In genomic region chr13:37830256-37830655, GRCm38 (mm10) we compare ENCODE assay signal across 16 mouse cellular contexts. TPM values are rescaled to one million over a fixed set of nuclear protein-coding genes. Genes with fewer than 3 reads are reported as not detected.
A peak's percentile ranks its signal among the peaks of the same experiment; 100 is the strongest.
DNase-seq lines count a peak whose midpoint lies in the region; ATAC-seq and TF ChIP-seq lines count a peak whose summit lies in the region.
"Had no signal": no experiment of that assay in that cellular context is flagged by ENCODE, and none has a peak within 500 bp of the region (broad histone marks: within the 10 kb centered on the region; RNA-seq: fewer than 3 reads in every experiment).

No protein-coding gene starts in this region.

- no peaks in the 10 kb centered on the region for H3K27me3 ChIP-seq in heart, embryonic 12.5 days (replicated peaks)
- no peaks in the 10 kb centered on the region for H3K27me3 ChIP-seq in liver, embryonic 15.5 days
- H3K27me3 ChIP-seq in liver, embryonic 11.5 days (replicated peaks; ENCODE audit: control insufficient read depth, insufficient read depth, low read length), result no peaks in the 10 kb centered on the region
- no peaks in the 10 kb centered on the region for H3K27me3 ChIP-seq in myocyte (ENCODE audit: control insufficient read depth, insufficient read depth, insufficient read length)
- H3K27me3 ChIP-seq: embryonic facial prominence, embryonic 12.5 days; limb, embryonic 12.5 days had no signal

- TF ChIP-seq POLR2A in myocyte (IDR thresholded peaks at IDR 0.05; ENCODE audit: insufficient read length, low read depth), result no peak

- H3K4me1 ChIP-seq in heart, embryonic 12.5 days (replicated peaks), result peaks cover 53% of the 10 kb centered on the region
- peaks cover 77% of the 10 kb centered on the region for H3K4me1 ChIP-seq in liver, embryonic 15.5 days (replicated peaks)
- peaks cover 55% of the 10 kb centered on the region for H3K4me1 ChIP-seq in liver, embryonic 11.5 days (replicated peaks; ENCODE audit: control insufficient read depth, insufficient read depth, low read length)

- no peak overlapping the region for H3K9ac ChIP-seq in heart, embryonic 12.5 days
- H3K9ac ChIP-seq in liver, embryonic 15.5 days, result no peak overlapping the region
- no peak overlapping the region for H3K9ac ChIP-seq in liver, embryonic 11.5 days (ENCODE audit: low read depth, low read length)
- H3K9ac ChIP-seq: embryonic facial prominence, embryonic 12.5 days; hindbrain, embryonic 15.5 days; limb, embryonic 12.5 days; neural tube, embryonic 15.5 days had no signal

- no peaks in the 10 kb centered on the region for H3K36me3 ChIP-seq in heart, embryonic 12.5 days
- H3K36me3 ChIP-seq in liver, embryonic 15.5 days (replicated peaks), result no peaks in the 10 kb centered on the region
- H3K36me3 ChIP-seq in liver, embryonic 11.5 days (ENCODE audit: control insufficient read depth, insufficient read depth, low read length), result no peaks in the 10 kb centered on the region
- no peaks in the 10 kb centered on the region for H3K36me3 ChIP-seq in myocyte (ENCODE audit: control insufficient read depth, insufficient read depth)
- H3K36me3 ChIP-seq: embryonic facial prominence, embryonic 12.5 days; hindbrain, embryonic 15.5 days; limb, embryonic 12.5 days; neural tube, embryonic 15.5 days had no signal

- no peak overlapping the region for H3ac ChIP-seq in myocyte (ENCODE audit: control insufficient read depth, insufficient read length)

- H3K4me2 ChIP-seq in heart, embryonic 12.5 days, result peak overlapping the region; percentile 0; the same call in 1 of the 2 replicates
- H3K4me2 ChIP-seq in liver, embryonic 15.5 days, result peak overlapping the region; percentile 29; the same call in 1 of the 2 replicates
- no peak overlapping the region for H3K4me2 ChIP-seq in liver, embryonic 11.5 days
- peak overlapping the region; percentile 92 for H3K4me2 ChIP-seq in myocyte (ENCODE audit: low read depth)
- H3K4me2 ChIP-seq: embryonic facial prominence, embryonic 12.5 days; hindbrain, embryonic 15.5 days; limb, embryonic 12.5 days; midbrain, embryonic 11.5 days; neural tube, embryonic 15.5 days had no signal

- no peak overlapping the region for H3K4me3 ChIP-seq in heart, embryonic 12.5 days
- no peak overlapping the region for H3K4me3 ChIP-seq in liver, embryonic 15.5 days (replicated peaks)
- H3K4me3 ChIP-seq in liver, embryonic 11.5 days (ENCODE audit: low read depth, low read length), result no peak overlapping the region
- H3K4me3 ChIP-seq in myocyte, result no peak overlapping the region
- H3K4me3 ChIP-seq: embryonic facial prominence, embryonic 12.5 days; hindbrain, embryonic 15.5 days; limb, embryonic 12.5 days; neural tube, embryonic 15.5 days had no signal

- H3K79me2 ChIP-seq in myocyte (ENCODE audit: control insufficient read depth, insufficient read depth), result peaks cover 80% of the 10 kb centered on the region

- ATAC-seq in heart, embryonic 12.5 days (ENCODE audit: insufficient number of reproducible peaks, low FRiP score), result no peak
- ATAC-seq in liver, embryonic 15.5 days (ENCODE audit: insufficient read depth), result no peak
- ATAC-seq in liver, embryonic 11.5 days (replicated peaks; ENCODE audit: low FRiP score), result no peak

- 0 out of 2 replicates have a peak overlapping the region, but pooled peaks have one; percentile 22 for H3K27ac ChIP-seq in heart, embryonic 12.5 days (ENCODE audit: poor library complexity, severe bottlenecking)
- peak overlapping the region; percentile 52; the same call in 1 of the 2 replicates for H3K27ac ChIP-seq in liver, embryonic 15.5 days (replicated peaks)
- no peak overlapping the region for H3K27ac ChIP-seq in liver, embryonic 11.5 days (ENCODE audit: low read depth, low read length)
- H3K27ac ChIP-seq: embryonic facial prominence, embryonic 12.5 days; hindbrain, embryonic 15.5 days; limb, embryonic 12.5 days; neural tube, embryonic 15.5 days had no signal

- 66% methylated on average over 2 of the region's 2 CpGs for WGBS in heart, embryonic 12.5 days
- 47% methylated on average over 2 of the region's 2 CpGs for WGBS in liver, embryonic 15.5 days (ENCODE audit: insufficient replicate concordance)
- 56% methylated on average over 2 of the region's 2 CpGs for WGBS in liver, embryonic 11.5 days

- DNase-seq in adrenal gland, adult (ENCODE audit: inconsistent age in 2 of 2, low spot score in 1 of 2), result peak; percentile 63 to 83
- no peak for DNase-seq in adrenal gland, adult 8-10 months
- no peak for DNase-seq in heart, postnatal 4 days
- no peak for DNase-seq in liver, embryonic 11.5 days (ENCODE audit: low spot score)
- DNase-seq in left cerebral cortex, adult 11 months (ENCODE audit: low spot score), result no peak
- DNase-seq: cerebellum, adult 18-20 months; kidney, adult 8-10 months; right cerebral cortex, postnatal 4 days had no signal

- no peaks in the 10 kb centered on the region for H3K9me3 ChIP-seq in heart, embryonic 12.5 days (replicated peaks)
- no peaks in the 10 kb centered on the region for H3K9me3 ChIP-seq in liver, embryonic 15.5 days (replicated peaks)
- H3K9me3 ChIP-seq in liver, embryonic 11.5 days (ENCODE audit: control insufficient read depth, low read length), result no peaks in the 10 kb centered on the region
- H3K9me3 ChIP-seq: embryonic facial prominence, embryonic 12.5 days; hindbrain, embryonic 15.5 days; limb, embryonic 12.5 days; neural tube, embryonic 15.5 days had no signal

TF ChIP-seq in myocyte, 11 proteins besides CTCF, POLR2A, EP300 and RAD21:
- TF ChIP-seq USF1 (IDR thresholded peaks at IDR 0.05; ENCODE audit: low read depth) (no peak), TCF12 (IDR thresholded peaks at IDR 0.05; ENCODE audit: insufficient read depth, poor library complexity, severe bottlenecking) (no peak), MYOD1 (IDR thresholded peaks at IDR 0.05; ENCODE audit: control insufficient read depth in 1 of 3, insufficient read length in 2 of 3, low read depth in 2 of 3) (no peak), MAX (IDR thresholded peaks at IDR 0.05; ENCODE audit: low read depth) (no peak), POLR2AphosphoS2 (IDR thresholded peaks at IDR 0.05; ENCODE audit: insufficient read length, low read depth) (no peak), TCF3 (IDR thresholded peaks at IDR 0.05; ENCODE audit: insufficient read length, low read depth) (no peak), MYOG (IDR thresholded peaks at IDR 0.05; ENCODE audit: control insufficient read depth in 1 of 3, insufficient read depth in 1 of 3, insufficient read length in 2 of 3, low read depth in 2 of 3) (no peak), CEBPB (IDR thresholded peaks at IDR 0.05; ENCODE audit: insufficient read depth, poor library complexity, severe bottlenecking) (no peak)

RNA-seq across cellular contexts. Expression of gene Rreb1, which starts 52.1 kb away (rescaled TPM):
- total RNA-seq in adrenal gland, adult 8-10 months (2022), result 10 to 100 TPM; 53.1 to 74.5 (median 62.9) TPM
- 15.0 and 17.1 TPM in 2 replicates for polyA plus RNA-seq in heart, embryonic 12.5 days (2016; fragmentation: Nextera tagmentation; extraction: Ambion mirVana)
- 10 to 100 TPM; 44.6 to 48.8 TPM for total RNA-seq in heart, postnatal 4 days (2021)
- 5.0 and 5.4 TPM in 2 replicates for polyA plus RNA-seq in liver, embryonic 15.5 days (2015; fragmentation: Nextera tagmentation; extraction: Ambion mirVana)
- polyA plus RNA-seq in liver, embryonic 11.5 days (2014; fragmentation: Nextera tagmentation; extraction: Ambion mirVana), result 20.6 and 23.6 TPM in 2 replicates
- polyA plus RNA-seq in myocyte (2012; fragmentation: generic; extraction: Trizol), result 19.7 TPM

Comparison
In these comparisons a context has a peak if more than half of its experiments do, and no peak if none do; other contexts are left out.
1. DNase-seq: peak in adrenal gland, adult (2 of 2); none in adrenal gland, adult 8-10 months (single experiment), heart, postnatal 4 days (single experiment), liver, embryonic 11.5 days (single experiment) and left cerebral cortex, adult 11 months (single experiment).